Mouse (Mus musculus) spleen, embryonic (tissue): ENCODE data around the gene Fam204a.

Experiments
- CTCF ChIA-PET: fragments of 350-600 bp; sonication (Branson Sonifier 250); formaldehyde crosslinking; loops from one replicate; lab custom pipeline; 2022; lab: Charles Lee

The Fam204a gene

DNA sequence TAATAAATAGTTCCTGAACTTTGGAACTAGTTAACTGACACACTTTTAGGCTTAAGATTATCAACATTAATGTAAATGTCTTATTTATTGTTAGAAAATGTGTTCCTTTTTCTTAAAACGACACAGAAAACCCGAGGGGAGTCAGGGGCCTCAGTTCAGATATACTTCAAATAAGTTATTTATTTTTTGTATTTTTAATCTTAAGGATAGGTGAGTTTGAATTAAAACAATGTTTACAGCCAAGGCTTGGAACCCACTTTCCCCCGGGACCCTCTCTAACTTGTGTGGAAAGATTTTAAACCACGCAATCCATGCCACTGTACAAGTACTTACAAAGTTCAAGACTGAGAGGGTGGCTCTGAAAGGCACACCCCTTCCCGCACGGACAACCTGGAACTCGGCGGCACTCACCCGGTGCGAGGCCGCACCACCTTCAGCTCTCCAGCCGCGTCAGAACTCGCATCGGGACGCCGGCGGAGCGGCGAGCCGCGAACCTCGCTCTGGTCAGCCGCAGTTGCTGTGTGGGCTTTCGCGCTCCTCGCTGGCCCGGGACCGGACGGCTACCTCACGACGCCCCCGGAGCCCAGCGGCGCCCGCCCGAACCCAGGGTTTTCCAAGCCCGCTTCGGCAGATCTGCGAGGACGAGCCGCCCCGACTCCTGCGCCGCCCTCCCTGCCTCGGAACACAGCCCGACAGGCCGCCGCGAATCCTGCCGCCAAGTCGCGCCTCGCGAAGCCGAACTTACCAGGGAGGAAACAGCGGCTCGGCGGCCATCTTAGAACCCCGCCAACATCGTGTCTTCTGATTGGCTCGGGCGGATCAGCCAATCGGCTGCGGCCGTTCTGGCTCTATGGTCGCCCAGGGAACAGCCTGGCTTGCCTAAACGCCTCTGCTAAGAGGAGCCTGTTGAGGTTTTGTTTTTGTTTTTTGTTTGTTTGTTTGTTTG, at the start of gene Fam204a:
Gene Fam204a (minus strand): TSS at position 803 of the 946 bp plus-strand sequence.
- CTCF ChIA-PET = no interaction called here

DNA sequence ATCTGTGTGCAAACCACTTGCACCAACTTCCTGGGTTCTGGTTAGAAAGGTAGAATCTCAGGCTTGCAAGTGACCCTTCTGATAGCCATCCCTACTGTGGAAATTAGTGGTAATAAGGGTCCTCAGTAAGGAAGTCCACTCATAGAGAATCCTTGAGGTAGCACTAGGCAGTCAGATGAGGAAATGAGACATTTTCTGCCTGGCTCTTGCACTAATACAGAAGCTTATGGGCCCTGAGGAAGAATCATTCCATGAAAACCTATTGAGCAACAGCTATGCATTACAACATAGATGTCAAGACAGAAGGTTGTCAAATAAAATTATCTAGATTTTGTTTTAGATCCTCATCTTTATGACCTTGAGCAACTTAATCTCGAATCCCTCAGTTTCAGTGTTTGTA, 39.3 kb upstream of the Fam204a start:
- CTCF ChIA-PET = interaction anchor here (0.8 kb wide), 1 partner anchor 16 kb away, joined by 3 read pairs; no protein-coding TSS in a partner anchor

DNA sequence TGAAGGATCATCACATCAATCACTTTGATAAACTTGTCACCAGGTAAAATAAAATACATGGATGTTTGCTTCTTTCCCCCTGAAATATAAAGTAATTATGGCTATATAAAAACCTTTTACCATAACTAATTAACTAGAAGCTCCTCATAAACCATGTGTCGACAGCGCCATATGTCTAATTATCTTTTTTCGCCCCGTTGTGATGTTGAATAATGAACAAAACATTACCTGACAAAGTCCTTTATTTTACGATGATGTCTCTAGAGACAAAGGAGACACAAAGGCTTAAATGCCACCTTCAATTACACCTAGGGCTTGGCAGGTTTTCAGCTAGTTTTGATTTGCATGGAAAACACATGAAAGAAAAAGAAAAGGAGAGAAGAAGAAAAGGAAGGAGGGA, 34.2 kb upstream of the Fam204a start:
- CTCF ChIA-PET = interaction anchor here (0.6 kb wide), 1 partner anchor 809 kb away, joined by 5 read pairs; no protein-coding TSS in a partner anchor

DNA sequence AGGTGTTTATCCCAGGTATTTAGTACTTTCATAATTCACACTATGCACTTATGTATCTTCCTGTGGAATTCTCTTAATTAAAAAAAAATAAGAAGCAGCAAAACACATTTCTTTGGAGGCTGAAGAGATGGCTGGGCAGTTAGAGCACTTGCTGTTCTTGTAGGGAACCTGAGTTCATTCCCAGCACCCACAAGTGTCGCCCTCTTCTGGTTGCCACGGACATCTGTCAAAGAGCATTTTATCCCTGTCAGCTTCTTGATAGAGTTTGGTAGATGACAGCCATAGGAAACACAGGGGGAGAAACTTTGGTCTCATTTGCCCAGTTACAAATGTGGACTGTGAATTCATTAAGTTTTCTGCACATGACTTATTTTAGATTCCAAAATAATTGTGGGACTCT, 25.5 kb upstream of the Fam204a start:
- CTCF ChIA-PET = interaction anchor here (0.7 to 1.2 kb wide), 3 partner anchors 17 to 109 kb away, joined by 3 to 7 read pairs (median 3); no protein-coding TSS in a partner anchor

DNA sequence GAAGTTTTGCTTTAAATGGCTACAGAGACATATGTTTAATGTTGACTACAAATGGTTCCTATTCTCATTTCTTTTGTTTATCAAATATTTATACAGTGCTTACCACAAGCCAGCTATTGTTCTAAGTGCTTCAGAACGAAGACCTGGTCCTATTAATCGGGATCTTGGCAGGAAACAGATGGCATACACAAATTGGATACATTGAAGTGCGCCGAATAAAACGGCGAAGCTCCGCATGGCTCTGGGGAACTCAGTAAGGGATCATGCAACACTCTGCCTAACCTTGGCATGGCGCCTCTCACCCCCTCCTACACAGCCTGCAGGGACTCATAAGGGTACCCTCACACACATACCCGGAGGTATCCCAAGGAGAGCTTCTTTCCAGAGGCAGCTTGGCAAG, 24.7 kb upstream of the Fam204a start:
- CTCF ChIA-PET = interaction anchor here (1.0 to 1.2 kb wide), 2 partner anchors 18 to 59 kb away, joined by 3 read pairs; no protein-coding TSS in a partner anchor

DNA sequence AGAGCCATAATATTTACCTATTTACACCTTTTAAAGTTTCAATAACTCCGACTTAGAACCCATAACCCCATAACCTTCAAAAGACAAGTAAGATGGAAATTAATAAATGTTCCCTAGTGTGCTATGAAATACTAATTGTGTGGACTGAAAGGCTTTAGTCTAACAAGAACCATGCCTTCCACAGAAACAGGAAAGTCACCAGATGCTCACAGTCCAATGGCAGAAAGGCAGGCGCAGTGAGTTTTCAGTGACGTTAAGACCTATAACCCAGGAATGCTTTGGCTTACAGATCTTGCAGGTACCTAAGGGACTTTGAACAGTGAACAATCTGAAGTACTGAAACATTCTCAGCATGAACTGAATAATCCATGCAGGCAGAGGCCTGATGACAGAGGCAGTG, 18.7 kb upstream of the Fam204a start:
- CTCF ChIA-PET = interaction anchor here (0.5 to 0.6 kb wide), 2 partner anchors 60 to 840 kb away, joined by 3 read pairs; no protein-coding TSS in a partner anchor

DNA sequence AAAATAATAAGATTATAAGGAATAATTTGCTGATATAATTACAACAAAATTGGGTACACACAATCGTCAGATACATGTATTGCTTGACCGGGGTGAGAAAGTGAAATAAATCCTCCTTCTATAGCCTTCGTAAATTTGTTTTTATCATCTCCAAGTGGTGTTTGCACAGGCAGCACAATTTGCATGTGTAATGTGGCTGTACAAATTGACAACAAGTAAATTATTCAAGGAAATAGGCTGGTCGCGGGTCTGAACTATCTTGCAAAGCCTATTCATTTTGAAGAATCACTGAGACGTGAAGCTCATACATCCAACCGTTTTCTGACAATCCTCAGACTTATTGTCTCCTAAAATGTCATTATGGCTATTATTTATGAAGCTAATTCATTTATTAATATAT, 16.1 kb upstream of the Fam204a start:
- CTCF ChIA-PET = no interaction called here

DNA sequence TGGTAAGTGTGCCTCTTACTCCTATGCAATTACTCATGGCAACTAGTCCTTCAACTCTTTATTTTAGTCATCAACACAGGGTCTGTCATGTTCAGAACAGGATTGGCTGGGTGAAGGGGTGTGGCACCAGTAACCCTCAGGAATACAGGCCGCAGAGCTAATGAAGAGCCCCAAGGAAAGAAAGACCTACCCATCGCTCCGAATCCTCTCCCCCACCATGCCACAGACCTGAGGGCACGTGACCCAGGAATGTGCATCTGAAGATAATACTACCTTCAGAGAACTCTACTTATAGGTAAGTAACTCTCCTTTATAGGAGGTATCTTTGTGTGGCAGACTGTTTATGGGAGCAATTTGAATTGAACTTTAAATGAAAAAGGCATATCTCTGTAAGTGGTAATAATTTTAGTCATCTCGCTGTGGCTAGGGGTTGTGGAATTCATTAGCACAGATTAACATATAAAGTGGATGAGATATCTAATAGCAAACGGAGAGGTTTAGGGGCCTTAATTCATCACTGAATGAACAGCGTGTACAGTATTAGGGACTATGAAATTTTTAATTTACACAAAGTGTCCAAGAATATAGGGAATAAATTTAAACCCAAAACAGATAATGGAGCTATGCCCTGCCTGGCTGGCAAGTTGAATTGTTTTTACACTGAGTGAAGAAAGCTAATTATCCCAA, 15.6 kb upstream of the Fam204a start:
- CTCF ChIA-PET = interaction anchor here (0.7 kb wide), 1 partner anchor 884 kb away, joined by 3 read pairs; no protein-coding TSS in a partner anchor

DNA sequence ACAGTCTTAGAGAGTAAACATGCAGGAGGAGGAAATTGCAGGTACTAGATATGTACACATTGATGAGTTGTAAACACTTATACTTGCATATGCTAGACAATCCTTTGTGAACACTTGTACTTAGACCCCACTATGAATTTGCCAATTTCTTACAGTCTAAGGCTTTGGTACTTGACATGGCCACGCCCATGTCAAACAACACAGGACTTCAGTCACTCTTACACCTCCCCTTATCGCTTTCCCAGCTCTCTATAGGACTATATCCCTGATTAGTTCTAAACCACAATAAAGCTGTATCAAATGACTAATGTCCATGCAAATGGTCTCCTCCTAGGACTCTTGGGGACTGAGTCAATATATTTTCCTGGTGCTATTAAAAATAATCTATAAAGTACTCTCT, 5.0 kb upstream of the Fam204a start:
- CTCF ChIA-PET = no interaction called here

DNA sequence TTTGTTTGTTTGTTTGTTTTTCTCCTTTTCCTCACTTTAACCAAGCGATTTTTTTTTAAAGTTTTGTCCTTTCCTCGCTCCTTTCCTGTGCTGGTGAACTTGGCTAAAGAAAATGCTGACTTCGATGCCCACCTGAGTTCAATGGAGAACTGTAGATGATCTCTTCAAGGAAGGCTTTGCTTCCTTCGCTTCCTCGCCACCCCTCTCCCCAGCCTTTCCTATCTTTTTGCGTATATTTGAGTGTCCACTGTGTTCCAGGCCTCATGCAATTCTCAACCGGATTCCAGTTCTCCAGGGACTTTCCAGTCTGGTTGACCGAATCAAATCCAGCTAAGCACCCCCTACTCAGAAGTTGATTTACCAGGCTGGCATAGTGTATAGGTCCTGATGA, 339 bp upstream of the Fam204a start:
- CTCF ChIA-PET = no interaction called here

DNA sequence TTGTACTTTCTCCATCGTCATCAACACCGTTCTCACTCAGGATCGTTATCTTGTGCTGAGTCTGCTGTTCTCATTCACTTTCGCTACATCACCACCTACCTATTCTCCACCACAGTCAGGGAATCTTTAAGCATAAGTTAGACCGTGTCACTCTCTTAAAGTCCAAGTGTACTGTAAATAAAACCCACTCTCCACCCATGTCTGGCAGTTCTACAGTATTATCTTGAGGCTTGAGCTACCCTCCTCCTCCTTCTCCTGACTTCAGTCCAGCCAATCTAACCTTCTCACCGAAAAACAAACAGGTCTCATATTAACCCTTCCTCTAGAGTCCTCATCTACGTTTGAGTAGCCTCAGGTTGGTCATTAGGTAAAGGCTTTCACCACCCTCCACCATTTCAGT, 7.1 kb downstream of the Fam204a start:
- CTCF ChIA-PET = no interaction called here

DNA sequence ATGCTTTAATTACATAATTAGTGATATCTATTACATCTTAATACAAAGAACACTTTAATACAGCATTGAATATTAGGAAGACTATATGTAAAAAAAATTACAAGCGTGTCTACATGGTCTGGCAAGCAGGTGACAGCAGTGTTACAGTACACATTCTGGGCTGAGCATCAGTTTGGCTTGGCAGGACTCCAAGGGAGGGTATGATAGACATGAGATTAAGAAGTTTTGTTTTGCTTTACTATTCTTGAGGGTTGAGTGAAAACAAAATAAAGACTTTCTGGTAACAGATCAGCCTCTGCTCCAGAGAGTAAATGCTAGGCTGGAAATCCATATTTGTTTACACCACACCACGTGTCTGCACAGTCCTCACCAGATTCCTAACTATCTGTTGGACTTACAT, 8.5 kb downstream of the Fam204a start:
- CTCF ChIA-PET = no interaction called here

DNA sequence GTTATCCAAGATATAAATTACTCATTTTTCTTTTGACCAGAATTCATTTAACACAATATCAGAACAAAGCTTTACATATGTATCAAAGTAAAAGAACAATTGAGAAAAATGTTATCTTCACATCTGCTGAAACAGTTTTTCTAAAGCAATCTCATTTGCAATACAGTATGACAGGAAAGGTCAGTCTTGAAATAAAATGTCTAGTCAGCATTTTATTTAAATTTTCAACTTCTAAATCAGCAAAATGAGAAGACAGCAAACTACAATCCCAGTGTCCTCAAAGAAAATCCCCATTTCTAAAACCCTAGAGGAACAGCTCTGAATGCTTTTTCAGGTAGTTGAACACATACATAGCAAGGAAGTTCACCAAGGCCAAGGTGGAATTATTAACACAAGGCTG, 18.3 kb downstream of the Fam204a start:
- CTCF ChIA-PET = no interaction called here

DNA sequence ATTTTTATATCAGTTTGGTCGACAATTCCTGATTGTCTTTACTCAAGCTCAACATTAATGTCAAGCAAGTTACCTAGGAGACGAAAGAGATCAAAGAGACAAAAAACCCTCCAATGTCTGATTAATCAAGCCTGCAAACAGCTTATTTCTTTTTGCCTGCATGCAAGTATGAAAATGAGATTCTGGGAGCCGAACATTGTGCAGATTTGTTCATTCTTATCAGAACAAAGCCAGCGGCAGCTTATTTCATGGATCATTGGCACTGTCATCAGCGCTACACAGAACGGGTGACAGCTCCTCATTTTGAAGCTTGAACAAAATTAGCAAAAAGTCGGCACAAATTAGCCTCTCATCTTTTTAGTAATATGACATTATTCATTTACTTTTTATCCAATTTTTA, 22.3 kb downstream of the Fam204a start:
- CTCF ChIA-PET = interaction anchor here (1.0 kb wide), 1 partner anchor 44 kb away, joined by 3 read pairs; no protein-coding TSS in a partner anchor

DNA sequence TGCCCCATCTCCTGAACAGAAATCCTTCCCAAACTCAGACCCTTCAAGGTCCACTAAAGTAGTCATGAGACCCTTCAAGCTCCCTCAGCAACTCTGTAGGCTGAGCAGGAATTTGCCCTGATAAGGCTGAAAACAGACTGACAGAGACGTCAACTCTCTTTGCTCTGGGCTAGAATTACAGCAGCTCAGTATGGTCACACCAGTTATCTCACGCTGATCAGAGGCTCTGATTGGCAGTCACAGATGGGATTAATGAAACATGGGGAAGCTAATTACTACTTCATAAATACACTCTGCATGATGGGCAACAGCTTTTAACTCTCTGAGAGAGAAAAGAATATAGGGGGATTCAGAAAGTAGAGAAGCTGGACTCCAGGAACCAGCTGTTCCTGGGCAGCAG, 26.2 kb downstream of the Fam204a start:
- CTCF ChIA-PET = no interaction called here

DNA sequence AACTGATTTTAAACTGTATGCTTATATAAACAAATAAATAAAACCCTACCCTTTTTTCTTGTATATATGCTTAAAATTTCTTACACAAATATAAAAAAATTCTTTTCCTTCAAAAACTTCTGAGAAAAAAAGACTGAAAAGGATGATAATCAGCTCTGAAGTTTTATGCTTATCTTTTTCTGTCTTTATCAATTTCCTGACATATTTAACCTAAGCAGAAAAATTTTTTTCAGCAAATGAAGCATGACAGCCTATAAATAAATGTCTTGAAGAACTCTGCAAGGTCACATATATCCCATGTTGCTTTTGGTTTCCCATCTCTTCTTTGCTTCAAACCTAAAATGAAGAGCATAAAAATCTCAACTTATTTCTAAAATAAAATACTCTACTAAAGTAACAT, 27.3 kb downstream of the Fam204a start:
- CTCF ChIA-PET = no interaction called here

DNA sequence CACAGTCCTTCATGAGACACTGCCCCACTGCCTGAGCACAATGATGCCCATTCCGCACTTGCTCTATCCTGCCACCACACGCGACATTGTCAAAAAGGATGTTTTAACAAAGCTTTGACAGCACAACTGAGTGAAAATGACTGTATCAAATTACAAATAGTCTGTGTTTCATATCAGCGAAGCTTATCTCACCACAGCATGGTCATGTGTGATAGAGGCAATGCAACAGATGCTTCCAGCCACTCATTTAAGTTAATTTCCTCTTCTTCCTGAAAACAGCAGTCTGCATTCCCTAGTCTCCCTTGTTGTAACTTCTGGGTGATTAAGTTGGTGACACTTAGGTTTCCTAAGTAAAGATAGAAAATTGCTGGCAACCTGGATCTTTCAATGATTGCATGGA, 33.7 kb downstream of the Fam204a start:
- CTCF ChIA-PET = no interaction called here

DNA sequence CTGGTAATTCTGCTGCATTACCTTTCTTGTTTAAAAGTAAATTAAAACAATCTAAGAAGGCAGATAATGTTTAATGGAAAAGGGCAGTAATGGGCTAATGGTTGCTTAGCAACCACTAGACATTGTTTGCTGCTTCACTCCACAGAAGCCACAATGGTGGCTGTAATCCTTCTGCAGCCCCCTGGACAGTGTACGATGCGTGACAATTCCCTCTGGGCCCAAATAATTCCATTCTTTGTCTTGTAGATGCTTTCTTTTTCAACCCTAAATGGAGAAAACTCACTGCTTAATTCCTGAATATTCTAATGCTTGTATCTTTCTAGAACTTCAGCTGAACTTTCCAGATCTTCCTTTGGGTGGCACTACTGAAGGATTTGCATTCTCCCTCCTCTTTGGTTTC, 37.3 kb downstream of the Fam204a start:
- CTCF ChIA-PET = no interaction called here

DNA sequence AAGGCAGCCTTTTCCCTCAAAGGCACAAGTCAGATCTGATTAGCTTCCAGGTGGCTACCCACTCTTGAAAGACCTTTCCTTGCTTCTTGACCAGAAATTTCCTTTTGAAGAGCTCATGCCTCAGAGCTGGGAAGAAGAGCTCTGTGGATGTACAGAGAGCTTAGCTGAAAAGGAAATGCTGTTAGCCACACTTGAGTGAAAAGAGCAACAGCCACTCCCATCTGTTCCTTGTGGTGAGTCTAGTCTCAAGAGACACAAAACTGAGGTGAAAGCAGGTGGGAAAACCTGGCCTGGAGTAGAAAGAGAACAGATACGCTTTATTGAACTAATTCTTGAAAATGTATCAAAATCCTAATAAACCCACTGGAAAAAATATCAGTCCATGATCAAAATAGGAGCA, 43.6 kb downstream of the Fam204a start:
- CTCF ChIA-PET = no interaction called here

DNA sequence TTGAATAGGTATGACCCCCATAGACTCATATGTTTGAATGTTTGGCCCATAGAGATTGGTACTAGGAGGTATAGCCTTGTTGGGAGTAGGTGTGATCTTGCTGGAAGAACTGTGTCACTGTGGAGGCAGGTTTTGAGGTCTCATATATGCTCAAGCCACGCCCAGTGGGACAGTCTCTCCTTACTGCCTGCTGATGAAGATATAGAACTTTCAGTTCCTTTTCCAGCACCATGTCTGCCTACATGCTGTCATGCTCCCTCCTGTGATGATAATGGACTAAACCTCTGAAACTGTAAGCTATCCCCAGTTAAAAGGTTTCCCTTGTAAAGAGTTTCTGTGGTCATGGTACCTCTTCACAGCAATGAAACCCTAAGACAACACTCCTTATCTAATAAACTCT, 44.3 kb downstream of the Fam204a start:
- CTCF ChIA-PET = no interaction called here

DNA sequence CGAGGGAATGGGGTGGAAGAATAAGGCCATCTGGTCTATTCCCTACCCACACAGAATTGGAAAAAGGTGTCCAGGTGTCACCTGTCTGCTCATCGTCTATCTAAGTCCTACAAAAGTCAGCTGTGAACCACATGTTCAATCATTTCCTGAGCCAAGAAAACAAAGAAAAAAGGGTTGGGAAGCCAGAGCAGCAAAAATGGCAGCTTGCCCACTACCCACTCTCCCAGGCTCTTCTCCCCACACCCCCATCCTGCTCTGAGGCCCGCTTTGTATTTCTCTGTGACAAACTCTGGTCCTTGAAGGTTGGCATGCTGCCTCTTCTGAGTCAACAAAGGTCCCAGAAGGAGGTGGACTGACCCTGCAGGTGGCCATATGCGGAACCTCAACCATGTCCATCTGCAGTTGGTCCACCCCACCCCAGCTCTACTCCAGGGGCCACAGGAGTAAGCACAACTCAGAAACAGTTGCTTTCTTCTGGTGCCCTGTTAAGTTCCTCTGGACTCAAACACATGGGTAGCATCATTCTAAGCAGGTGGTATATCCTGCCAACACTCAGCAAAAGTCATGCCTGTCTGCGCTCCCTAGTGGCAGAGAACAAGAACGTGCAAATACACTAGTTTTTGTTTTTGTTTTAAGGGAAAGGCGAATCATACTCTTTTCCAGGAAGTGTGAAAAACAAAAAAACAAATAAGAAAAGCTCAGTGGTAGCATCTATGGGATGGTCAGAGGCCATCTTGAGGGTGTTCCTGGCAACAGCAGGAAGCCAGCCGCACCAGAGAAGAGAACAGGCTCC, 47.5 kb downstream of the Fam204a start:
- CTCF ChIA-PET = interaction anchor here (0.6 to 0.7 kb wide), 2 partner anchors 111 to 883 kb away, joined by 3 to 7 read pairs; no protein-coding TSS in a partner anchor
